Mouse (Mus musculus) left cerebral cortex, adult 11 months (tissue): ENCODE measurements around the gene Ophn1.

Source experiments
- DNase-seq: peaks from one replicate; pipeline ENCODE4 v3.0.0; 2022; ENCODE audit warnings: low spot score

Gene Ophn1

GRCm38 (mm10) chrX:98890406-98891116 is at the start of gene Ophn1:
Gene Ophn1 (minus strand): TSS chrX:98891025.
- DNase-seq, result peak; percentile 60

GRCm38 (mm10) chrX:98937555-98938294 is 46.9 kb upstream of the Ophn1 start:
- DNase-seq, result peak; percentile 85

- DNase-seq, result peak; percentile 99
Observed at GRCm38 (mm10) chrX:98936707-98937554, 46.1 kb upstream of the Ophn1 start.

GRCm38 (mm10) chrX:98936101-98936500 is 45.3 kb upstream of the Ophn1 start, which contains the start of gene Yipf6:
Gene Yipf6 (plus strand): TSS chrX:98936316.
- DNase-seq, result no peak

GRCm38 (mm10) chrX:98919423-98919822 is 28.6 kb upstream of the Ophn1 start:
- DNase-seq, result no peak

GRCm38 (mm10) chrX:98908910-98909309 is 18.1 kb upstream of the Ophn1 start:
- no peak for DNase-seq

- no peak for DNase-seq
Observed at GRCm38 (mm10) chrX:98904226-98904625, 13.4 kb upstream of the Ophn1 start.

GRCm38 (mm10) chrX:98898307-98898706 is 7.5 kb upstream of the Ophn1 start:
- DNase-seq, result no peak

GRCm38 (mm10) chrX:98890072-98890405 is 786 bp downstream of the Ophn1 start:
- no peak for DNase-seq

GRCm38 (mm10) chrX:98881983-98882382 is 8.8 kb downstream of the Ophn1 start:
- DNase-seq, result no peak

- no peak for DNase-seq
Observed at GRCm38 (mm10) chrX:98881085-98881484, 9.7 kb downstream of the Ophn1 start.

- no peak for DNase-seq
Observed at GRCm38 (mm10) chrX:98880314-98880713, 10.5 kb downstream of the Ophn1 start.

GRCm38 (mm10) chrX:98875144-98875543 is 15.7 kb downstream of the Ophn1 start:
- no peak for DNase-seq

- no peak for DNase-seq
Observed at GRCm38 (mm10) chrX:98874086-98874485, 16.7 kb downstream of the Ophn1 start.

- DNase-seq, result no peak
Observed at GRCm38 (mm10) chrX:98872064-98872463, 18.8 kb downstream of the Ophn1 start.

GRCm38 (mm10) chrX:98870541-98870940 is 20.3 kb downstream of the Ophn1 start:
- no peak for DNase-seq

GRCm38 (mm10) chrX:98869735-98870134 is 21.1 kb downstream of the Ophn1 start:
- DNase-seq, result no peak

GRCm38 (mm10) chrX:98869165-98869564 is 21.7 kb downstream of the Ophn1 start:
- no peak for DNase-seq

GRCm38 (mm10) chrX:98860167-98860566 is 30.7 kb downstream of the Ophn1 start:
- DNase-seq, result no peak

GRCm38 (mm10) chrX:98856046-98856445 is 34.8 kb downstream of the Ophn1 start:
- no peak for DNase-seq

GRCm38 (mm10) chrX:98850869-98851268 is 40.0 kb downstream of the Ophn1 start:
- DNase-seq, result no peak

GRCm38 (mm10) chrX:98841606-98842005 is 49.2 kb downstream of the Ophn1 start:
- DNase-seq, result no peak

- no peak for DNase-seq
Observed at GRCm38 (mm10) chrX:98835989-98836388, 54.8 kb downstream of the Ophn1 start.
